Comparison of ENCODE assay signal across 8 mouse cellular contexts in genomic region chr17:15395997-15396675, GRCm38 (mm10). TPM values are rescaled to one million over a fixed set of nuclear protein-coding genes. Genes with fewer than 3 reads are reported as not detected.
DNase-seq lines count a peak whose midpoint lies in the region; ATAC-seq lines count a peak whose summit lies in the region.

TSS of gene Fam120b (plus strand) at chr17:15396202.

- H3K27ac ChIP-seq in embryonic facial prominence, embryonic 11.5 days (replicated peaks; ENCODE audit: low read depth, low read length), result peak within 1 kb of the TSS; percentile 76
- H3K27ac ChIP-seq in limb, embryonic 10.5 days, result peak within 1 kb of the TSS; percentile 90
- peak within 1 kb of the TSS; percentile 91 for H3K27ac ChIP-seq in midbrain, embryonic 13.5 days

- peak within 1 kb of the TSS; percentile 88 for H3K9ac ChIP-seq in embryonic facial prominence, embryonic 11.5 days (replicated peaks; ENCODE audit: low read length)
- H3K9ac ChIP-seq in midbrain, embryonic 13.5 days (replicated peaks), result peak within 1 kb of the TSS; percentile 83

- peak; percentile 63 to 86 for DNase-seq in urinary bladder, adult 18-20 months (ENCODE audit: low spot score in 2 of 2)
- DNase-seq in urinary bladder, postnatal 10 days (ENCODE audit: low spot score), result no peak
- DNase-seq in embryonic facial prominence, embryonic 11.5 days (ENCODE audit: low spot score), result peak; percentile 94
- DNase-seq in kidney, adult 11 months, result peak; percentile 96
- peak; percentile 87 for DNase-seq in limb, embryonic 10.5 days (ENCODE audit: low spot score)
- DNase-seq in spleen, adult 12 weeks (ENCODE audit: low spot score), result peak; percentile 66

- H3K4me3 ChIP-seq in embryonic facial prominence, embryonic 11.5 days (ENCODE audit: low read depth, low read length), result peak within 1 kb of the TSS; percentile 79
- peak within 1 kb of the TSS; percentile 84 for H3K4me3 ChIP-seq in limb, embryonic 10.5 days
- peak within 1 kb of the TSS; percentile 73 for H3K4me3 ChIP-seq in midbrain, embryonic 13.5 days (replicated peaks)

- no peaks in the 10 kb centered on the region for H3K9me3 ChIP-seq in embryonic facial prominence, embryonic 11.5 days (replicated peaks; ENCODE audit: control insufficient read depth, low read length)
- no peaks in the 10 kb centered on the region for H3K9me3 ChIP-seq in limb, embryonic 10.5 days (replicated peaks)
- H3K9me3 ChIP-seq in midbrain, embryonic 13.5 days, result no peaks in the 10 kb centered on the region

- no peaks in the 10 kb centered on the region for H3K36me3 ChIP-seq in embryonic facial prominence, embryonic 11.5 days (replicated peaks; ENCODE audit: control insufficient read depth, insufficient read depth, low read depth, low read length)
- H3K36me3 ChIP-seq in limb, embryonic 10.5 days, result no peaks in the 10 kb centered on the region
- no peaks in the 10 kb centered on the region for H3K36me3 ChIP-seq in midbrain, embryonic 13.5 days

- H3K4me1 ChIP-seq in embryonic facial prominence, embryonic 11.5 days (ENCODE audit: control insufficient read depth, insufficient read depth, low read length), result no peaks in the 10 kb centered on the region
- H3K4me1 ChIP-seq in limb, embryonic 10.5 days, result peaks cover 18% of the 10 kb centered on the region
- H3K4me1 ChIP-seq in midbrain, embryonic 13.5 days (replicated peaks), result peaks cover 37% of the 10 kb centered on the region

- no peaks in the 10 kb centered on the region for H3K27me3 ChIP-seq in embryonic facial prominence, embryonic 11.5 days (ENCODE audit: control insufficient read depth, insufficient read depth, low read length)
- no peaks in the 10 kb centered on the region for H3K27me3 ChIP-seq in limb, embryonic 10.5 days (ENCODE audit: low read depth, poor library complexity, severe bottlenecking)
- peaks cover 17% of the 10 kb centered on the region for H3K27me3 ChIP-seq in midbrain, embryonic 13.5 days

- WGBS in embryonic facial prominence, embryonic 11.5 days, result under 1% methylated on average over 31 of the region's 31 CpGs
- WGBS in limb, embryonic 10.5 days, result under 1% methylated on average over 31 of the region's 31 CpGs
- 0% methylated on average over 31 of the region's 31 CpGs for WGBS in midbrain, embryonic 13.5 days

- H3K4me2 ChIP-seq in embryonic facial prominence, embryonic 11.5 days (ENCODE audit: low read depth, low read length), result peak within 1 kb of the TSS; percentile 82
- H3K4me2 ChIP-seq in midbrain, embryonic 13.5 days (replicated peaks), result peak within 1 kb of the TSS; percentile 85

- peak; percentile 95 for ATAC-seq in embryonic facial prominence, embryonic 11.5 days (replicated peaks; ENCODE audit: insufficient number of reproducible peaks, low FRiP score, low TSS enrichment, low read depth)
- peak; percentile 98 for ATAC-seq in granulocyte monocyte progenitor cell, adult 5-6 weeks (replicated peaks; ENCODE audit: poor library complexity, severe bottlenecking)
- peak; percentile 98 for ATAC-seq in midbrain, embryonic 13.5 days

RNA-seq across cellular contexts. Expression of gene Fam120b, which starts in this region (rescaled TPM):
- 30.2 and 30.6 TPM in 2 replicates for polyA plus RNA-seq in embryonic facial prominence, embryonic 11.5 days (2014; fragmentation: Nextera tagmentation; extraction: Ambion mirVana)
- total RNA-seq in granulocyte monocyte progenitor cell, adult 5-6 weeks (2014; fragmentation: Nextera tagmentation), result 11.0 and 16.5 TPM in 2 replicates
- 11.1 and 12.4 TPM in 2 replicates for total RNA-seq in granulocyte monocyte progenitor cell, adult 5-6 weeks (2017)
- 22.2 and 27.6 TPM in 2 replicates for polyA plus RNA-seq in limb, embryonic 10.5 days (2016; fragmentation: Nextera tagmentation; extraction: Ambion mirVana)
- 43.6 and 46.5 TPM in 2 replicates for polyA plus RNA-seq in midbrain, embryonic 13.5 days (2015; fragmentation: Nextera tagmentation; extraction: Ambion mirVana)
